Mouse (Mus musculus) adrenal gland, adult 2 months (tissue): ENCODE measurements around the gene Bend3. TPM values are rescaled to one million over a fixed set of nuclear protein-coding genes. Genes with fewer than 3 reads are reported as not detected.
"Not testable (repeated sequence)": the region's sequence is repeated elsewhere in the genome, so short reads cannot be mapped to it uniquely, and the experiment has no call there.

ENCODE experiments used
- DNase-seq: peaks from one replicate; pipeline ENCODE4 v3.0.0; 2021
- polyA plus RNA-seq: library from polyadenylated mRNA; depleted of rRNA; stranded (reverse); fragments of >200 nt; gene quantifications from 2 replicates; pipeline ENCODE4 v1.2.3, GENCODE M21; 2012
- total RNA-seq, 2 experiments: library from RNA; stranded (reverse); gene quantifications; 2 replicates each; pipeline ENCODE4 v1.2.3; 2021

Gene Bend3
- total and polyA plus RNA-seq, 3 experiments, result 3.4 to 7.8 (median 5.6) TPM

- DNase-seq, result no peak
Observed at GRCm38 (mm10) chr10:43480227-43480849, 1.7 kb downstream of the Bend3 start.

- DNase-seq, result no peak
Observed at GRCm38 (mm10) chr10:43481179-43481578, 2.5 kb downstream of the Bend3 start.

GRCm38 (mm10) chr10:43482021-43482420 is 3.4 kb downstream of the Bend3 start:
- no peak for DNase-seq

- DNase-seq, result peak; percentile 29
Observed at GRCm38 (mm10) chr10:43483426-43483995, 4.9 kb downstream of the Bend3 start.

GRCm38 (mm10) chr10:43485751-43486268 is 7.2 kb downstream of the Bend3 start:
- DNase-seq, result no peak

- no peak for DNase-seq
Observed at GRCm38 (mm10) chr10:43487441-43488010, 8.9 kb downstream of the Bend3 start.

- no peak for DNase-seq
Observed at GRCm38 (mm10) chr10:43488258-43488657, 9.6 kb downstream of the Bend3 start.

- DNase-seq, result peak; percentile 41
Observed at GRCm38 (mm10) chr10:43489139-43489538, 10.5 kb downstream of the Bend3 start.

- no peak for DNase-seq
Observed at GRCm38 (mm10) chr10:43489550-43489949, 10.9 kb downstream of the Bend3 start.

- no peak for DNase-seq
Observed at GRCm38 (mm10) chr10:43490034-43490433, 11.4 kb downstream of the Bend3 start.

- peak; percentile 23 for DNase-seq
Observed at GRCm38 (mm10) chr10:43490846-43491245, 12.2 kb downstream of the Bend3 start.

GRCm38 (mm10) chr10:43502599-43502998 is 24.0 kb downstream of the Bend3 start:
- no peak for DNase-seq

GRCm38 (mm10) chr10:43504291-43504690 is 25.7 kb downstream of the Bend3 start:
- DNase-seq, result no peak

GRCm38 (mm10) chr10:43507051-43507450 is 28.4 kb downstream of the Bend3 start:
- DNase-seq, result no peak

- DNase-seq, result no peak
Observed at GRCm38 (mm10) chr10:43509228-43509627, 30.6 kb downstream of the Bend3 start.

GRCm38 (mm10) chr10:43512976-43513375 is 34.3 kb downstream of the Bend3 start:
- DNase-seq, result no peak

GRCm38 (mm10) chr10:43516992-43517660 is 38.5 kb downstream of the Bend3 start:
- DNase-seq, result no peak

GRCm38 (mm10) chr10:43517836-43518235 is 39.2 kb downstream of the Bend3 start:
- peak; percentile 18 for DNase-seq

GRCm38 (mm10) chr10:43518368-43518767 is 39.7 kb downstream of the Bend3 start:
- no peak for DNase-seq

- DNase-seq, result no peak
Observed at GRCm38 (mm10) chr10:43519977-43520376, 41.3 kb downstream of the Bend3 start.

- DNase-seq, result not testable (repeated sequence)
Observed at GRCm38 (mm10) chr10:43523931-43524330, 45.3 kb downstream of the Bend3 start, which contains the start of gene Gm9803. Gene Gm9803, plus strand, starts transcription at chr10:43524084.
